Mouse (Mus musculus): ENCODE measurements around the gene Crybg3.

Crybg3 gene

DNA sequence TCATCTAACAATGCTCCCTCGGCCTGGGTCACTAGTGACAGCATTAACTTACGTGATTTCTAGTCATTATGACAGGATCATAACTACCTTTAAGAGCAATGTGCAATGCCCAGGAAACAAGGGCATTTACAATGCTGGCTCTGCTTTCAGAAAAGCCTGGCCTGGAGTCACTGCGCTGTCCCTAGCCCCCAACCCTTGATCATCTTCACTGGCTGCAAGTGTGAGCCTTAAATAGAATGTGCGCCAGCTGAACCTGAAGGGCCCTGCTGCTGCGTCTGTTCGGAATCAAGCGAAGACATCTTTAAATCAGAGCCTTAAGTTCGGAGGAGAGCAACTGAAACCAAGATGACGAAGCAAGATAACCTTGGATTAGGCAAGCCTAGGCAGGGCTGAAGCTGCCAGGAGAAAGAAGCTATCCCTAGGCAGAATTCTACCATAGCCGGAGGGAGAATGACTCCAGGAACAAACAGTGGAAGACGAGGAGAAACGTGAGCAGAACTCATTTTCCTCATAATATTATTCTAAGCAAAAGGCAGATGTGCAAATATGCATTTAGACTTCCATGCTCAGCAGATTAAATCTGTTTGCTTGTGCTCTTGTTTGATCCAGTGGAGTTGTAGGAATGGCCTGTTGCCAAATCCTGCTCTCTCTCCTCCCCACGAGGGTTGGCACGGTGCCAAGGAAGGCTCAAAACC lies 52.7 kb downstream of the Crybg3 start:
- CTCF ChIA-PET = no interaction called here
- POLR2A ChIA-PET = interaction anchor here in 2 of 4 experiments (0.6 kb wide), 2 partner anchors 99 to 331 kb away, joined by 3 read pairs; no protein-coding TSS in a partner anchor

- POLR2A ChIA-PET = interaction anchor here in 1 of 4 experiments (0.6 kb wide), 1 partner anchor 332 kb away, joined by 3 read pairs; no protein-coding TSS in a partner anchor
- CTCF ChIA-PET = no interaction called here
Measured at GRCm38 (mm10) chr16:59547466-59547865, 53.3 kb downstream of the Crybg3 start.

DNA sequence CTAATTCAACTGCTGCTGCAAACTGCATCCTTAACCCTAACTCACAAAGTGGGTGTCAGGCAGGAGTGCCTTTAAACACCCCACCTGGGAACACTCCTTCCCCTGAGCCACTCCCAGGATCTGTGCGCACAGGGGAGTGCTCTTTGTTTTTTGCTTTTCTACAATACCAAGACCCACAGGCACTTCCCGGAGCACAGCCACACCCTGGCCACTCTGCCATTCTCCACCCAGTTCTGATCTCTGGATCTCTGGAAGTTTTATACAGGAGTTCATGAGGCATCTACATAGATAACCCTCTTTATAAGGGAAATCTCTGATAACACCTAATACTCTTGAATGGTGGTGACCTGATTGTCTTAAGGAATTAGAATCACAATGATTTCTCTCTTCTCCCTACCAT lies 55.4 kb downstream of the Crybg3 start:
- CTCF ChIA-PET = no interaction called here
- POLR2A ChIA-PET = interaction anchor here in 1 of 4 experiments (0.6 kb wide), 1 partner anchor 1059 kb away, joined by 3 read pairs; no protein-coding TSS in a partner anchor

DNA sequence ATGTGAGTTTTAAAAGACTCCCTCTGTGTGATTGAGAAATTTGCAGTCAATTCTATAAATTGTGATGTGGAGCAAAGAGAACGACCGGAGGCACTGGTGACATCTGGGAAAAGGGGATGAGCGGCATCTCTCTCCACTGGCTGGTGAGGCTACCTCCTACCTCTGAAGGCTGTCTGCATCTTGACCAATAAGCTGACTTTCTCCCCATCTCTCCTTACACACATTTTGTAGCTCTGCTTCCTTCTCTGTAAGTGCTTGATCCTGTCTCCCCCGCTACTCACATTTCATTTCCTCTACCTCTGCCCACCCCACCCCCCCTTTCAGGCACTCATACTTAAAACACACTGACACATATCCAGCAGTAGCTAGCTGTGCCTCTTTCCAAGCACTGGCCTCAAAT lies 59.4 kb downstream of the Crybg3 start:
- POLR2A ChIA-PET = interaction anchor here in 1 of 4 experiments (0.9 kb wide), 1 partner anchor 38 kb away, joined by 3 read pairs; no protein-coding TSS in a partner anchor
- CTCF ChIA-PET = no interaction called here

DNA sequence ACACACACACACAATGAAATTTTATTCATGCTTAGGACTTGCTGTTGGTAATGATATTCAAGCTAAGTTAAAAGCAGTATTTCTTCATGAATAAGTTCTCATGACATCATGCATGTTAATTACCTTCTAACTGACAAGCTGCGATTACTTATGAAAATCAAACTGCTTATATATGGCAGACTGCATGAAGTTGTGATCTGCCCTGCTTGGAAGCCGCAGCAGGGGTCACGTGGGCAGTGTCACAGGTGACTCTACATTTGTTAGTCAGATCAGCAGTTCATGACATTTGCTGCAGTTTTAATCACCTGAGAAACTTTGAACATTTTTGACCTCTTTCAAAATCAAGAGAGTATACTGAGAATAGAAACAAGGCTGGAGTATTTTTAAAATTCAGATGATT lies 59.8 kb downstream of the Crybg3 start:
- POLR2A ChIA-PET = no interaction called here
- CTCF ChIA-PET = no interaction called here

GRCm38 (mm10) chr16:59535673-59536072 lies 65.1 kb downstream of the Crybg3 start:
- POLR2A ChIA-PET = no interaction called here
- CTCF ChIA-PET = no interaction called here

DNA sequence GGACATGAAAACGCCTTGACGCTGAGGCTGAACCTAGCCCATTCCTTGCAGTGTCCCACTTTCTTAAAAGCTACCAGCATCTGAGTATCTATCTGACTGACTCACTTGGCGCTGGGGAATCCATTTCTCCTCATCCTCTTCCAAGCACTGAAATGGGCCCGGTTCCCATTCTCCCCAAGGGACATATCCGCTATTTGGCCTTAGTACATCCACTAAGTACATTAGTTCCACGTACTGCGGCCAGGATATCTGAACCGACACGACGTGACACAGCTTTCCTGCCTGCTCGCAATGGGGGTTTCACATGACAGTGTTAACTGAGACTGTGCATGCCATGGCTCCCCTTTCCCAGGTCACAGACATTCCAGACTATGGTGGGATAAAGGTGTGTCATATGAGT lies 66.4 kb downstream of the Crybg3 start:
- ChIA-PET POLR2A (interaction anchor here in 2 of 4 experiments (1.2 to 1.4 kb wide), 2 partner anchors 16 to 63 kb away, joined by 3 to 6 read pairs; partner anchors contain the start of gene Riox2 (in 1 of the 2)), CTCF (no interaction called here)

- CTCF ChIA-PET = interaction anchor here in 1 of 4 experiments (1.0 kb wide), 1 partner anchor 85 kb away, joined by 3 read pairs; no protein-coding TSS in a partner anchor
Measured at GRCm38 (mm10) chr16:59532561-59532960, 68.2 kb downstream of the Crybg3 start.

GRCm38 (mm10) chr16:59531243-59531642 lies 69.5 kb downstream of the Crybg3 start:
- ChIA-PET POLR2A (interaction anchor here in 1 of 4 experiments (1.2 kb wide), 1 partner anchor 12 kb away, joined by 3 read pairs; no protein-coding TSS in a partner anchor), CTCF (no interaction called here)

More at GRCm38 (mm10) chr16:59532561-59532960, 68.2 kb downstream of the Crybg3 start:
- POLR2A ChIA-PET = interaction anchor here in 1 of 4 experiments (1.0 kb wide), 1 partner anchor 61 kb away, joined by 3 read pairs; no protein-coding TSS in a partner anchor

- ChIA-PET POLR2A (no interaction called here), CTCF (no interaction called here)
Measured at GRCm38 (mm10) chr16:59529570-59529969, 71.2 kb downstream of the Crybg3 start.

DNA sequence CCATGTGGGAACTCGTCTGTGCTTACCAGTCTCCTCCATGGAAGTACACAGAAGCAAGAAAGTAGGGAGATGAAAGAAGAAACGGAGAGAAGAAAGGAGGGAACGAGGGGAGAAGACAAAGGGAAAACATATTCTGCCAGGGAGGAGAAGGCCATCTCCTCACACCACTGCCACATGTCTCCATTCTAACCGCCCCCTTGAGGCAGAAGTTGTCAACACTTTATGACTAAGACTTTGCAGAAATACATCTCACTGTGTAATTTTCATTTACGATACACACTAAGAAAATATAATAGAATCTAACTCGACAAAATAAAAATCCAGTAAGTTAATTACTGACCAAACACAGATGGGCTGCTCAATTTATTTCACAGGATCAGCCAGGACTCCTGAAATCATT lies 73.8 kb downstream of the Crybg3 start:
- ChIA-PET POLR2A (no interaction called here), CTCF (no interaction called here)

GRCm38 (mm10) chr16:59521752-59522423 lies 78.9 kb downstream of the Crybg3 start:
- CTCF ChIA-PET = no interaction called here
- POLR2A ChIA-PET = interaction anchor here in 1 of 4 experiments (1.0 kb wide), 1 partner anchor 55 kb away, joined by 3 read pairs; no protein-coding TSS in a partner anchor

DNA sequence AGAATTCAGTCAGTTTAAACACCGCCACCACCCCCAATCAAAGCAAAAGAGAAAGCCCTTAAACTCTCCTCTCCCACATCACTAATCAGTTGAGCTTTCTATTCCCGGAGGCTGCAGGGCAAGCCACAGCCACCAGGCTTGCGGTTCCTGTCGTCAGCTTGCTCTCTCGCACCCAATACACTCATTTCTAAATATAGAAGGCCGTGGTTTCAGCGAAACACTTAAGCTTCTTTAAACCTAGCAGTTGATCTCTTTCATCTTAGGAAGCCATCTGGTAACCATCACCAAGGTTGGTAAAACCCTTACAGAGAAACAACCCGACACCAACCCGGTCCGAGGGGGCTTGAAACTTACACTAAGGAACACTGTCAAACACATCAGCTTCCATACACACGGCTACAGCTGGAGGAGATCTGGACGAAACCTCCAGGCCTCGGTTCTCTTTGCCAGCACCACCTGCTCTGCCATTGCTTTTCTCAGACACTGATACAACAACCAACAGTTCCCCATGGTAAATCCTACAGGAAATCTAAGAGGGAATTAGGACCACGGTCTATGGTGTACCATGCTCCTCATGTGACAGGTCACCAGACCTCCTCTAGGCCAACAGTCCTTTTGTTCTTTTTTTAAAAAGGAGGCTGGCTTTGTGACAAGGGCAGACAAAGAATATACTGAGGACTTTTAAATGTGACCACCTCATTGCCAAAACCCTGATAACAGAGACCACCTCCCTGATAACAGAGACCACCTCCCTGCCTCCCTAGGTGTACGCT lies 83.1 kb downstream of the Crybg3 start:
- POLR2A ChIA-PET = interaction anchor here in 2 of 4 experiments (0.6 to 1.8 kb wide), 4 partner anchors 14 to 36 kb away, joined by 3 to 6 read pairs (median 4); no protein-coding TSS in a partner anchor
- CTCF ChIA-PET = no interaction called here

GRCm38 (mm10) chr16:59516965-59517364 lies 83.8 kb downstream of the Crybg3 start:
- POLR2A ChIA-PET = interaction anchor here in 1 of 4 experiments (0.7 to 1.8 kb wide), 3 partner anchors 13 to 23 kb away, joined by 3 to 6 read pairs (median 3); no protein-coding TSS in a partner anchor
- CTCF ChIA-PET = no interaction called here

DNA sequence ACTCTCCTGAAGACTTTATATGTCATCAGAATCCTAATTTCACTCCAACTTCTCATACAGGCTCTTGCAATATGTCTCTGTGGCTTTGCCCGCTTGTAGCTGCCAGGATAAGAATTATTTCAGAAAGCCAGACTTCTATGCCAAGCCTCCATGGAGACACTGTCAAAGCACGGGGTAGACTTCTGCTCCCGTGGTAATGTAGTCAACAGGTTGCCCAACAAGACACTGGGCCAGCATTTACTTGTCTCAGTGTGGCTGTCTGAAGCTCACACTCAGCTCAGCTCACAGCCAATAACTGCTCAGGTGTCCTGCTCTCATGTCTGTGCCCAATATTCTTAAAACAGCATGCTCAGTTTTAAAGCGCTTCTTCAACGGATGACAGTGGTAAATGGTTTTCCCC lies 85.6 kb downstream of the Crybg3 start:
- CTCF ChIA-PET = no interaction called here
- POLR2A ChIA-PET = interaction anchor here in 1 of 4 experiments (1.3 kb wide), 1 partner anchor 22 kb away, joined by 4 read pairs; no protein-coding TSS in a partner anchor

GRCm38 (mm10) chr16:59509830-59510229 lies 90.9 kb downstream of the Crybg3 start:
- ChIA-PET POLR2A (no interaction called here), CTCF (no interaction called here)

- ChIA-PET CTCF (no interaction called here), POLR2A (interaction anchor here in 1 of 4 experiments (0.6 kb wide), 1 partner anchor 244 kb away, joined by 3 read pairs; no protein-coding TSS in a partner anchor)
Measured at GRCm38 (mm10) chr16:59499180-59499579, 101.6 kb downstream of the Crybg3 start.

DNA sequence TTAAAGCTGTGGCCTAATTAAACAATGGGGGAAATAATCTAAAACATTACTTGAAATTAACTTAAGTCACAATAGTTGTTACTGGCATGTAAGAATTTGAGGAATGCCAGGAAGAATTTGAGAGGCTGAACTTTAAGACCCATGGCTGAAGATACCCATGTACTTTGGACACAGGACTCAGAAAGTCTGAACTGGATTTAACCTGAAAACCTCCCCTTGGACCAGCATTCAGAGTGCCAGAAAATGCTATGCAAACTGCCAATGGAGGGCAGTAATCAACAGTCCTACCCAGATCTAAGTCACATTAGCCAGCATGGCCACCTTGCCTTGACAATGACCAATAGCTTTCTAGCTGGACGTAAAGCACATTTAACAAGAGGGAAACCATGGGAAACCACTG lies 102.8 kb downstream of the Crybg3 start:
- POLR2A ChIA-PET = no interaction called here

GRCm38 (mm10) chr16:59493199-59493598 lies 107.6 kb downstream of the Crybg3 start:
- POLR2A ChIA-PET = interaction anchor here in 2 of 4 experiments (0.6 to 0.9 kb wide), 2 partner anchors 20 to 23 kb away, joined by 3 to 4 read pairs; no protein-coding TSS in a partner anchor
- CTCF ChIA-PET = interaction anchor here in 2 of 4 experiments (0.7 to 1.5 kb wide), 1 partner anchor 18 kb away, joined by 4 read pairs; no protein-coding TSS in a partner anchor

More for the DNA sequence above, 102.8 kb downstream of the Crybg3 start:
- CTCF ChIA-PET = no interaction called here

Data from embryonic stem cell, embryonic (primary cell).